Mouse (Mus musculus): ENCODE data around the gene Fabp7. TPM values are rescaled to one million over a fixed set of nuclear protein-coding genes. Genes with fewer than 3 reads are reported as not detected.

Fabp7 gene
- total and polyA plus RNA-seq, 3 experiments: not detected

DNA sequence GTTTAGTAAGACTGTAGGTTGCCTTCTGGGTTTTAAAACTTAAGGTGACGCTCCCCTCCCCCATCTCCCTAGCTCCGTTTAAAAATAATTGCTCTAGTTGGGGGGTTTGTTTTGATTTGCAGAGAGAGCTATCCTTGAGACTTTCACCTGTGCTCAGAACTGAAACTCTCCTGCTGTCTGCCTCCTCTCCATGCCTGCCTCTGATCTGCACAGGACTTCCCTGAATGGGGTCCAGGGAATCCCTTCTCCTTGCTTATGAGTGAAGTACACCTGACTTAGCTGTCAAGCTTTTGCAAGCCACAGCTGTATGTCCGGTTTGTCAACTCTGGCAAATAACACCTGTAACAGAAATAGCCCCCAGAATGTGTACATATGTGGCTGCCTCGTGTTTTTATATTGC lies 10.9 kb downstream of the Fabp7 start:
- no peak overlapping the region for H3K27ac ChIP-seq (ENCODE audit: insufficient read depth, low read depth)
- dilution Hi-C loops (cut with MboI; ENCODE audit: extremely low pct_ligation_motif_present, extremely low pct_unique_long_range_greater_than_20kb, low sequenced_read_pairs): no loop called here
- H3K9me3 ChIP-seq (replicated peaks; ENCODE audit: low read length): no peaks in the 10 kb centered on the region
- in situ Hi-C loops (cut with MboI; ENCODE audit: low pct_ligation_motif_present, low pct_unique_long_range_greater_than_20kb, low sequenced_read_pairs): no loop called here
- H3K9ac ChIP-seq (ENCODE audit: insufficient read depth, low read depth): no peak overlapping the region
- TF ChIP-seq SIN3A (IDR thresholded peaks at IDR 0.05; ENCODE audit: low read length): no peak
- no peak for TF ChIP-seq NRF1 (IDR thresholded peaks at IDR 0.05; ENCODE audit: low read depth, low read length)
- TF ChIP-seq MAX (IDR thresholded peaks at IDR 0.05; ENCODE audit: low read length): no peak
- TF ChIP-seq CHD1 (IDR thresholded peaks at IDR 0.05; ENCODE audit: low read depth, low read length): no peak
- no peak for TF ChIP-seq CTCF (conservative IDR thresholded peaks at IDR 0.05 in 1 of 2, IDR thresholded peaks at IDR 0.05 in 1 of 2; ENCODE audit: low read depth in 2 of 2, low read length in 2 of 2)
- no peak for TF ChIP-seq USF1 (IDR thresholded peaks at IDR 0.05; ENCODE audit: low read depth, low read length)
- no peak for TF ChIP-seq ZMIZ1 (IDR thresholded peaks at IDR 0.05; ENCODE audit: low read depth, low read length)
- no peak for TF ChIP-seq ZKSCAN1 (IDR thresholded peaks at IDR 0.05; ENCODE audit: borderline replicate concordance, low read depth, low read length)
- TF ChIP-seq MEF2A (IDR thresholded peaks at IDR 0.05; ENCODE audit: borderline replicate concordance, low read depth, low read length): no peak
- no peak for TF ChIP-seq MXI1 (IDR thresholded peaks at IDR 0.05; ENCODE audit: low read depth, low read length)
- no peak for TF ChIP-seq ETS1 (conservative IDR thresholded peaks at IDR 0.05; ENCODE audit: low read depth, low read length)
- TF ChIP-seq MYC (IDR thresholded peaks at IDR 0.05; ENCODE audit: low read depth, low read length): no peak
- no peak for TF ChIP-seq UBTF (IDR thresholded peaks at IDR 0.05; ENCODE audit: low read depth, low read length)
- no peak for TF ChIP-seq TCF12 (IDR thresholded peaks at IDR 0.05; ENCODE audit: low read depth, low read length)
- no peak for TF ChIP-seq RCOR1 (conservative IDR thresholded peaks at IDR 0.05; ENCODE audit: low read depth, low read length)
- TF ChIP-seq NELFE (IDR thresholded peaks at IDR 0.05; ENCODE audit: low read depth, low read length): no peak
- no peak for TF ChIP-seq E2F4 (IDR thresholded peaks at IDR 0.05; ENCODE audit: insufficient replicate concordance, low read depth, low read length)
- peak overlapping the region; percentile 95 for H3K4me2 ChIP-seq (ENCODE audit: insufficient read depth, low read depth, poor library complexity, severe bottlenecking)
- DNase-seq (ENCODE audit: extremely low read depth): no peak
- H3K4me1 ChIP-seq (ENCODE audit: control insufficient read depth in 1 of 2, insufficient read depth in 2 of 2): peaks cover 3 to 11% of the 10 kb centered on the region in 2 experiments; a peak in 2 of 4 replicates
- H3K4me3 ChIP-seq (replicated peaks in 1 of 3; ENCODE audit: low read depth in 2 of 3, low read length in 2 of 3, poor library complexity in 1 of 3): no peak overlapping the region
- no peaks in the 10 kb centered on the region for H3K79me2 ChIP-seq (replicated peaks; ENCODE audit: control insufficient read depth, extremely low read depth, insufficient read depth, poor library complexity, severe bottlenecking)
- no peaks in the 10 kb centered on the region for H3K36me3 ChIP-seq (replicated peaks in 1 of 2; ENCODE audit: control insufficient read depth in 1 of 2, insufficient read depth in 1 of 2, low read length in 1 of 2)
- no peaks in the 10 kb centered on the region for H3K27me3 ChIP-seq (replicated peaks)

DNA sequence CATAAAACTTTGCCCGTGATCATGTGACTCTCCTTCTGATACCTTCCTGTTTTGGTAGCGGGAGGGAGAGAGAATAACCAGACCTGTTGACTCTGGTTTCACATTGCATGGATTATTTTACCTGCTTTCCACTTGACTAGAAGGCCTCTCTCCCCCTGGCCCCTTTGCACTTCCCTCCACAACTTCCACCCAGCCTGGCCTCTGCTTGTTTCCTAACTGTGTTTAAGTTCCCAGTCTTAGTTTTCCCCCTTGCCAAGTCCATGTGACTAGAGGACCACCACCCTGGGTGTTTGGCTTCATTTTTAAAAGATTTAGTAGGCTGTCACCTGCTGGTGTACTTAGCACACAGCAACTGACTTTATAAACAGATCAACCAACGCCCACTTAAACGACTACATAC lies 11.4 kb downstream of the Fabp7 start:
- Histone ChIP-seq H3K79me2 (replicated peaks; ENCODE audit: control insufficient read depth, extremely low read depth, insufficient read depth, poor library complexity, severe bottlenecking) (no peaks in the 10 kb centered on the region), H3K4me3 (replicated peaks in 1 of 3; ENCODE audit: low read depth in 2 of 3, low read length in 2 of 3, poor library complexity in 1 of 3) (no peak overlapping the region), H3K27me3 (replicated peaks) (no peaks in the 10 kb centered on the region), H3K4me1 (ENCODE audit: control insufficient read depth in 1 of 2, insufficient read depth in 2 of 2) (peaks cover 3 to 11% of the 10 kb centered on the region in 2 experiments; a peak in 2 of 4 replicates), H3K27ac (ENCODE audit: insufficient read depth, low read depth) (no peak overlapping the region), H3K36me3 (replicated peaks in 1 of 2; ENCODE audit: control insufficient read depth in 1 of 2, insufficient read depth in 1 of 2, low read length in 1 of 2) (no peaks in the 10 kb centered on the region), H3K4me2 (ENCODE audit: insufficient read depth, low read depth, poor library complexity, severe bottlenecking) (peak overlapping the region; percentile 95), H3K9ac (ENCODE audit: insufficient read depth, low read depth) (no peak overlapping the region), H3K9me3 (replicated peaks; ENCODE audit: low read length) (no peaks in the 10 kb centered on the region)
- TF ChIP-seq CTCF (conservative IDR thresholded peaks at IDR 0.05 in 1 of 2, IDR thresholded peaks at IDR 0.05 in 1 of 2; ENCODE audit: low read depth in 2 of 2, low read length in 2 of 2) (peak in 1 of 2 experiments; percentile 75; a peak in 2 of 4 replicates), MAZ (IDR thresholded peaks at IDR 0.05; ENCODE audit: low read depth, low read length) (no peak), GABPA (IDR thresholded peaks at IDR 0.05; ENCODE audit: insufficient replicate concordance, low read depth, low read length) (no peak), SMC3 (IDR thresholded peaks at IDR 0.05; ENCODE audit: low read depth, low read length) (peak; percentile 78), ETS1 (conservative IDR thresholded peaks at IDR 0.05; ENCODE audit: low read depth, low read length) (no peak), SIN3A (IDR thresholded peaks at IDR 0.05; ENCODE audit: low read length) (0 out of 2 replicates have a peak, but pooled peaks have one; percentile 23), RAD21 (IDR thresholded peaks at IDR 0.05; ENCODE audit: low read depth, low read length) (peak; percentile 53), TBP (conservative IDR thresholded peaks at IDR 0.05; ENCODE audit: low read depth, low read length) (no peak), ZNF384 (IDR thresholded peaks at IDR 0.05; ENCODE audit: low read depth, low read length) (no peak), BHLHE40 (IDR thresholded peaks at IDR 0.05; ENCODE audit: low read depth, low read length) (0 out of 2 replicates have a peak, but pooled peaks have one; percentile 7)
- in situ Hi-C loops (cut with MboI; ENCODE audit: low pct_ligation_motif_present, low pct_unique_long_range_greater_than_20kb, low sequenced_read_pairs): no loop called here
- peak; percentile 18 for DNase-seq (ENCODE audit: extremely low read depth)
- dilution Hi-C loops (cut with MboI; ENCODE audit: extremely low pct_ligation_motif_present, extremely low pct_unique_long_range_greater_than_20kb, low sequenced_read_pairs): no loop called here
